Mouse (Mus musculus): Measurements from ENCODE around the gene Lsamp.

Lsamp gene

DNA sequence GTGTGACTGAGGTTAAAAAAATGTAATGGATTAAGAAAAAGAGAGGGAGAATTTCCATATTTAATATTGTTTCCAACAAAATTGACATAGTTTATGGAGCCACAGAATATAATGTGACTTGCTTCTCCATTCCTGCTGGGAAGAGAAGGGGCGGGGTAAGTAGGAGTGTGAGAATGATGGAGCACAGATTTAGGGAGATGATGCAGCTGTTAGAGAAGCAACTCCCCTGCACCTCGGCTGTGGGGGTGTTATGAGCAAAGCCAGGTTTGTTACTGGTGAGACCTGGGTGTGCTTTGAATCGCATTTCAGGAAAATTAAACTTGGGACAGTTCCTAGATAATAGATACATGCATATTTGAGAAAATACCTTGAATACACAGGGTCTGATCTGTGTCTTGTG is 987.2 kb downstream of the Lsamp start:
- DNase-seq, result no peak

GRCm38 (mm10) chr16:40974084-40974483 is 989.9 kb downstream of the Lsamp start:
- DNase-seq, result no peak

DNA sequence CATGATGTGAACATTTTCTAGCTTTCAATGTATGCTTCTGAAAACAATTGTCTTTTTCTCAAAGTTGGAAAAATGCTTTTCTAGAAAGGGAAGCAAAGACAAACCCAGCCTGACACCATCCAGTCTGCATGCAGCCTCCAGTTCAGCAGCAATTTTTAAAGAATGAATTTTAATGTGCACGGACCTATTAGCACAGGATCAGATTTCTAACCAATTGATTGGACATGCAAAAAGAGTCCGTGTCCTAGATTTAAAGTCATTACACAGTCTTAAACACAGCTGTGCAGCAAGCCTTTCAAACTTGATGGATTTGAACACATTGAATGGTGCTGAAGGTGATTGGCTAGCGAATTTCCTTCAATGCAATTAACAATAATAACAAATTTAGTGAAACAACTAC is 998.9 kb downstream of the Lsamp start:
- DNase-seq, result no peak

- DNase-seq, result no peak
These were observed 1023.4 kb downstream of the Lsamp start for GRCm38 (mm10) chr16:41007569-41007968.

- DNase-seq, result no peak
These were observed 1050.6 kb downstream of the Lsamp start for GRCm38 (mm10) chr16:41034746-41035145.

DNA sequence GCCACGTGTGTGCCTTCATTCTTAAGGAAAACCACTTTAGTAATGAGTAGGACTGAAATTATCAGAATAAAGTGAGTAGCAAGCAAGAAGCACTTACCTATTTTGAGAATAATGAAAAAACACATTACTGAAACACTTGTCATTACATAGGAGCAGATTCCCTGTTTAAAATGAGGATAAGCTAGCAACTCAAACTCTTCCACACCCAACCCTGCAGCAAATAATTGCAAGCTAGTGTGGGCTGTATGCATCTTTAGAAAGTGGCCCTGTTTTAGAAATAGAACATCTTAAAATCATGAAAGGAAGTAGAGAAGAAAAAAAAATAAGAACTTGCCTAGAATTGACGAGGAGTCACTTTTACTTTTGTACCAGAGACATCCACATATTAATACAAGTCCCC is 1057.5 kb downstream of the Lsamp start:
- DNase-seq, result no peak

DNA sequence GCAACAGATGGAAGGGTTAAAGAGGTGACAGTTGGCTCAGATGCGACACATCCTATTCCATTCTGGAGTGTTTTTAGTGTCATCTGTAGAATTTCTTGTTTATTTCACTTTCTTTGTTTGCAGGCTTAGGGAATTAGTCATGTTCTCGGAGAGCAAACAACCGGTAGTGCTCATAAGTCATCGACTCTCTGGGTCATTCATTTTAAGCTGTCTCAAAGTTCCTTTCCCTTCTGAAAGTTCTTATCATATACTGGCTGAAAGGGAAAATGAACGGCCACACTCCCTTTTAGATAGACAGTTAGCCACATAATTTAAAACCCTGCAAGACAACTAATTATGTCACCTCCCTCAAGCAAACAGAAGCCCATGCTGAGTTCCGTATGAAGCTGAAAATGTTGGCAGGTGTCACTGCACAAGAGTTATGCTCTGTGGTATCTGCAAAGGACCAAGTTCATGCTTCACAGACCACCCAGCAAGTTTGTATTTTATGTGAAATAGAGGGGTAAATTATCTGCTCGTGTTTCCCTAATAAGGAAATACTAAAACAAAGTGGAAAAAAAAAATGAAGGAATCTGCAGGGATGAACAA is 1079.2 kb downstream of the Lsamp start:
- no peak for DNase-seq

- DNase-seq, result no peak
These were observed 1089.3 kb downstream of the Lsamp start for GRCm38 (mm10) chr16:41073470-41073869.

- no peak for DNase-seq
These were observed 1104.5 kb downstream of the Lsamp start for GRCm38 (mm10) chr16:41088648-41089047.

DNA sequence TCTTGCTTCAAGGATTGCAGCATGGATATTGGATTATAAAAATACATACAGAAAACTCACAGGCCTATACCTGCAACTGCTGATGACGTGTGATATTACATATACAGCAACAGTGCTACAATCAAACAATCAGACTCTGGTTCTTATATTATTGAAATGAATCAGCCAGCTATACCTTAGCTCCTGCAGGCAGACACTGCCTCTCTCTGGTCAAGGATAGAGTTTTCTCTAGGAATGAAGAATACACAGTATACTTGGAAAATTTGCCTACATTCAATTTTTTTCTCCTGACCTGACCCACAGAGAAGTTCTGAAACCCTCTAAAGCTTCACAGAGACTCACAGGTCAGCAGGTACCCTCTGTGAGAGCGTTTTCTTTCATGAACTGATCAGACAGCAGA is 1105.9 kb downstream of the Lsamp start:
- no peak for DNase-seq

DNA sequence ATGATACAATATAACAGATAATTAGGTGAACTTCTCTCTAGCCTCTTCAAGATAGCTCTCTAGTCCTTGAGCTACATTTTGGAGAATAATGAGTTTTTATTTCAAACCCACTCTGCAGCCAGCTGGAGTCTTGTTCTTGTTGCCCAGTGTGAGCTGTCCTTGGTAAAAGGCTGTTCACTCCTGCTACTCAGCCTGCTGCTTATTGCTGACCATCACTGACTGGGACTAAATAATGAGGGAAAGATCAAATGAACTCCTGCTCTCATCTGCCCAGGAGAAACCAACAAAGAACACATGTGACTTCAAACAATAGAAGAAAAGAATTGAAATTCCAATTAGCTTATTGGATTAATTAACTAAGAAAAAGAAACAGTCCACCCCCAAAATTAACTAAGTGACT is 1107.1 kb downstream of the Lsamp start:
- no peak for DNase-seq

DNA sequence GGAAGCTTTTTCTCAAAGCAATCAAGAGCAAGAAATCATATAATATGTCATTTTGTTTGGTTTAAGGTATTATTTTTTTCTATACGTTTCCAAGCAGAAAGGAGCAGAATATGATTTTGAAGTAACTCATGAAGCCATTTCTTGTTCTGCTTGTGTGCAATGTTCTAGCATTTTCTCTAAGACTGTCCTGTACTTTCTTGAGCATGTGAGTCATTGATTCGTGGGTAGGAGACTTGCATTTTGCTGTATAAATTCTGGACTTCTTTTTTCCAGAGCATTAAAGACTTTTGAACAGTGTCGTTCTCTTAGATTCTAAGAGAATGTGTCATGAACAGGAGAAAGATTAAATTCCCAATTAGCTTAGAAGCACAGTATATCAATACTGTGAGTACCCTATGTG is 1118.6 kb downstream of the Lsamp start:
- DNase-seq, result no peak

- no peak for DNase-seq
These were observed 1140.2 kb downstream of the Lsamp start for GRCm38 (mm10) chr16:41124361-41124760.

DNA sequence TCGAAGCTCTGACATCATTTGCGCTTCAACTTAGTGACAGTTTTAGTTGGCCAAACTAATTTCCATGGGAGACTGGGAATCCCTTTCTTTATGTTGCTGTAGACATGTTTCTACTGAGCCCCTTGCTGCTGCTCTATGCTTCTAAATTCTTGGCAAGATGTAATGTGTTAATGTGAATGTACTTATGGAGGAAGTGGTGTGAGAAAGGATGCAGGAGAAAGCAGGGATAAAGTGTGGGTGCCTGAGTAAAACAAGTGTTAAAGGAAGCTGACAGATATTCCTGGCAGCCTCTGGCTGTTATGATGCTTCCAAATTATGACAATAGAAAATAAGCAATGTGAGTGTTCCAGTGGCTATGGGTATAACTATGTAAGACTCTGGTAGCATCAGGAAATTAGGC is 1140.9 kb downstream of the Lsamp start:
- no peak for DNase-seq

DNA sequence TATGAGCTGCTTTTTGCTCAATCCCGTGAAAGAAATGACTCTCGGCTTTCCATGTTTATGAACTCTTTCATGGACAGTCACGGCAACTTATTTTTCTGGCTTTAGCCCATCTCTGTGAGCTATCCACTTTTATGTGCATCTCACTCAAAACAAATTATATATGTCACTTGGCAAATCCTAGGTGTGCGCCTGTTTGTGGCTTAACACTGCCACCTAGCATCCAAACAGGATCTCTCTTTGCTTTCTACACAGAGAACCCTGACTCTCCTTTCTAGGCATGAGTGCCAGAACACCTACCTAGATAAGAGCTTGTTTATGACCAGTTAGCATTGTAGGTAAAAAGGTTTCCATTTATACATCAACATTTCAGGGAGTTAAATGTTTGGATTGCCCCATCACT is 1146.9 kb downstream of the Lsamp start:
- peak; percentile 3 for DNase-seq

- no peak for DNase-seq
These were observed 1188.7 kb downstream of the Lsamp start for GRCm38 (mm10) chr16:41172839-41173238.

GRCm38 (mm10) chr16:41179557-41179956 is 1195.4 kb downstream of the Lsamp start:
- DNase-seq, result no peak

DNA sequence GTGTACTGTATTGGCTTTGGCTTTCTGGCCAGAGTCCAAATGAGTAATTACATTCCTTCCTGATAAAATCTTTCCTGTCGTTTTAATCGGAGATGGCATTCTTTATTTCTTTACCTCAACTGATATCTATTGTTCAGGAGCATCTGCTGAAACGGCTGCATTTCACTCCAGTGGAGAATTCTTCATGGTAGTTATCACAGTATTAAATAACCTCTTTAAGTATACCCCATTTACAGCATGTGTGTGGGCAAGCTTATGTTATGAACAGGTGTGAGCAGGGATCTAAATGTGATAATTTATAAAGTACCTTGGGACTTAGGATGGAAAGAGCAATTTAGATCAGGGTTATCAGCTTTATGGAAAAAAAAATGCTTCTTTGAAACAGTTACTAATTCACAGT is 1196.7 kb downstream of the Lsamp start:
- DNase-seq, result no peak

DNA sequence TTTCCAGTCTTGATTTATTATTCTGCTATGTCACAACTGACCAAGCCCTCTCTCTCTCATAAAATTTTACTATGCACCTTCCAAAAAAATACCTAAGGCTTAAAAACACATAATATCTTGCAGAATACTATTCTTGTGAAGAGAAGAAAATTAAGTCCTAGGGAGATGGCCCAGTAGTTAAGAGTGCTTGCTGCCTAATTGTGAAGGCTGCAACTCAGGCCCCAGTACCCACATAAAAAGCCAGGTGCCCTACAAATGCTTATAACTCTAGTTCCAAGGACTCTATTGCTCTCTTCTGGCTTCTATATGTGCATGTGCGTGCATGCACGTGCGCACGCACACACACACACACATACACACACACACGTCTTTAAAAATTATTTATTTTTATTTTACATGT is 1225.9 kb downstream of the Lsamp start:
- DNase-seq, result no peak

GRCm38 (mm10) chr16:41235829-41236228 is 1251.7 kb downstream of the Lsamp start:
- DNase-seq, result no peak

GRCm38 (mm10) chr16:41242841-41243240 is 1258.7 kb downstream of the Lsamp start:
- no peak for DNase-seq

- peak; percentile 35 for DNase-seq
These were observed 1260.5 kb downstream of the Lsamp start for GRCm38 (mm10) chr16:41244711-41245110.

- peak; percentile 53 for DNase-seq
These were observed 1274.2 kb downstream of the Lsamp start for GRCm38 (mm10) chr16:41258145-41259035.

DNA sequence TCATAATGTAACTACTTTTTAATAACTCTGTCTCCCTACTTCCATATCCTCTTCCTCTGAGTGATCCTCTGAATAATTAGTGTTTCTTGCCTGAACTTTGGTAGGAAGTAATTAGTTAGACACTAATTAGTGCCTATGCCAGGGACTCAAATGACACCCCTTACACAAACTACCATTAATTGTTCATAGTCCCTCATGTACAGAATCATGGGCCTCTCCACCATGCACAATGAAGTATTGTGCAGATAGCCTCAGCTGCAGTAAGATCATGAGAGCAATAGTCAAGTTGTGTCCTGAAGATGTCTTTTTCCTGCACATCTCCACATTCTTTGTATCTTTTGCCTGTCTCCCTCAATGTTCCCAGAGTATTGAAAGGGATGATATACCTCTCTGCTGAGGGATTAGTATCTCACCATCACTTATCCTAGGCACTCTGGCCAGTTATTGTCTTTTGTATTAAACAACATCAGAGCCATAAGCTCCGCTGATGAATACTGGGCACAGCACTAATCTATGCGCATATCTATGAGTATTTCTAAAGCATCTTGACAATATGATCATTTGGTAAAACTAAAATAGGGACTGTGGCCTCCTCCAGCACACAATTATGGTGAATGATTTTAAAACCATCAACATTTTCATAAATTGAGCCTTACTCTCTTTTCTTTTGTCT is 1292.0 kb downstream of the Lsamp start:
- DNase-seq, result no peak

All from cerebellum, adult 11 months (tissue).